Mouse (Mus musculus) heart, embryonic 10.5 days (tissue): ENCODE measurements around the gene Taf15. TPM values are rescaled to one million over a fixed set of nuclear protein-coding genes. Genes with fewer than 3 reads are reported as not detected.
A peak's percentile ranks its signal among the peaks of the same experiment; 100 is the strongest.

Experiments
- DNase-seq: peaks from one replicate; pipeline ENCODE4 v3.0.0-alpha.2; 2017; ENCODE audit warnings: low spot score
- H3K27ac ChIP-seq: fragments of 300-500 bp; sonication (generic); 2 replicates; pipeline ENCODE4 v1.5.1; 2016; ENCODE audit warnings: mild to moderate bottlenecking
- H3K27me3 ChIP-seq: fragments of 300-500 bp; sonication (generic); 2 replicates; pipeline ENCODE4 v1.6.1; 2016; ENCODE audit warnings: mild to moderate bottlenecking; ENCODE audit not compliant: poor library complexity, insufficient read depth, severe bottlenecking
- H3K36me3 ChIP-seq: fragments of 300-500 bp; sonication (generic); 2 replicates; pipeline ENCODE4 v1.6.1; 2016; ENCODE audit warnings: mild to moderate bottlenecking, moderate library complexity
- H3K4me1 ChIP-seq: fragments of 300-500 bp; sonication (generic); 2 replicates; pipeline ENCODE4 v1.6.1; 2016; ENCODE audit warnings: mild to moderate bottlenecking
- H3K4me3 ChIP-seq: fragments of 300-500 bp; sonication (generic); 2 replicates; pipeline ENCODE4 v1.5.1; 2016; ENCODE audit warnings: mild to moderate bottlenecking, moderate library complexity
- H3K9me3 ChIP-seq: fragments of 300-500 bp; sonication (generic); 2 replicates; pipeline ENCODE4 v1.6.1; 2016; ENCODE audit warnings: mild to moderate bottlenecking, moderate library complexity
- WGBS: fragments of 180-500 bp; shearing (Covaris S2); methylation state at CpG from one replicate; pipeline ENCODE4 v1.1.7; 2016; 5-methylcytosine and 5-hydroxymethylcytosine counted together
- polyA plus RNA-seq: library from polyadenylated mRNA; unstranded; fragments of >200 nt; fragmentation: Nextera tagmentation; extraction: Ambion mirVana; gene quantifications from 2 replicates; pipeline ENCODE4 v1.2.1, GENCODE M21; 2016

Taf15 gene
- polyA plus RNA-seq: 8.0 and 8.6 TPM in 2 replicates

DNA sequence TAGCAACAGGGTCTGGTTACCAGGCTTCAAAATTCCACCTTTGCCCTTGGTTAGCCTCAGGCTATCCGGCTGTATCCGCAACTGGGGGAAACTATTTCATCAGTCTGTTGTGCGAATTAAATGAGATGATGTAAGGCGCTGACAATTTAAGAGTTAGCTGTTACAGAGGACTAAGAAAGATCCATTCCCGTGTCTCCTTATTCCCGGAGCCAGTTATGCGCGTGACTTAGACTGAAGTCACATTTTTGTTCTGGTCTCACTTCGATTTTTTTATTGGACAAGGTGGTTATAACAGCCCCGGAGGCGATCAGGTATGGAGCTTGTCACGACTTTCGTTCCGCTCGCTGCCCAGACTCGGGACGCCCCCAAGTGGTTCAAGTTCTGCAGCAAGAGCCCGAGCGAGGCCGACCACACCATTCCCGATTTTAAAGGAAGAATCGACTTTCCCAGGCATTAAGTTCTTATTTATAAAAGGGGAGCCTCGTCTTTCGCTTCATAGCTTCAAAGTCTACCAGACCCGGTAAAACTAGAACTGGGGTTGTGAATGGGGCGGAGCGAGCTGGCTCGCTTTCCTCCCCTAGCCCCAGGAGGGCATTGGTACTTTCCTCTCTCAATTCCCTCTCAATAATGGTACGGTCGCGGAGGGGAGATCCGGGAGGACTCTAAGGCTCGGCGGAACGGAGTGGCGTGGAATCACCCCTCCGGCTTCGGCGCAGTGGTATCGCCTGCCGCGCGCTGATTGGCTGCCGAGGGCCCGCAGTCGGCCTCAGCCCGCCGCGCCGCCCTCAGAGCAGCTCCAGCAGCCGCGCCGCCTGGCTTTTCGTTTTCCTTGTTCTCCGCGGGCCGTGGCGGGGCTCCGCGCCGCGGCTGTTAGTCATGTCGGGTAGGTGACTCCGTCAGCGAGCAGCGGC, at the start of gene Taf15:
Taf15 (plus strand) TSS at position 763 of the 911 bp plus-strand sequence.
- Histone ChIP-seq H3K27me3 (0 out of 2 replicates have a peak, but pooled peaks cover 6% of the 10 kb centered on the region), H3K4me3 (peak within 1 kb of the TSS; percentile 80), H3K4me1 (peaks cover 19% of the 10 kb centered on the region), H3K9me3 (no peaks in the 10 kb centered on the region), H3K27ac (peak within 1 kb of the TSS; percentile 99), H3K36me3 (peaks cover 12% of the 10 kb centered on the region)
- DNase-seq: peak; percentile 97
- under 1% methylated on average over 66 of the region's 66 CpGs for WGBS

GRCm38 (mm10) chr11:83424681-83425080, 48.2 kb upstream of the Taf15 start:
- H3K36me3 ChIP-seq: no peaks in the 10 kb centered on the region
- H3K9me3 ChIP-seq: no peaks in the 10 kb centered on the region
- H3K27me3 ChIP-seq: peaks cover 69% of the 10 kb centered on the region
- no peak overlapping the region for H3K27ac ChIP-seq
- H3K4me3 ChIP-seq: no peak overlapping the region
- peaks cover 18% of the 10 kb centered on the region for H3K4me1 ChIP-seq
- DNase-seq: no peak
- WGBS: 9% methylated on average over 8 of the region's 8 CpGs

DNA sequence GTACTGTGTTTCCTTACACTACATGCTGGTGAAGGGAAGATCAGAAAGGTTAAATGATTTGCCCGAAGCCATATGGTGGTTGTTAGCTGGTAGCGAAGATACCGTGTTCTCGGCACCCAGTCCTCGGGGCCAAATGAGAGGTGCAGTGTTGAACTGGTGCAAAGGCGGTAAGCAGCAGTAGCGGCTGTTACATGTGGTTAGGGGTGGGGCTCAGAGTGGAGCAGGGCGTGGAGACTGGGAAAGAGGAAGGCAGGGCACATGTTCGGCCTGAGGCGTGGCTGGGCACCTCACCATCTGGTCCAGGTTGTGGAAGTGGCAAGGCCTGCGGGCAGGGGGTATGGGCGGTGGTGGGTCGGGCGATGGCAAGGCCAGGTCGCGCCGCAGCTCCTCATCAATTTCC, 45.9 kb upstream of the Taf15 start:
- WGBS: 25% methylated on average over 17 of the region's 17 CpGs

GRCm38 (mm10) chr11:83429355-83429754, 43.5 kb upstream of the Taf15 start, which contains the start of gene Gas2l2:
Gene Gas2l2 (minus strand): TSS chr11:83429455.
- Histone ChIP-seq H3K4me1 (peaks cover 39% of the 10 kb centered on the region), H3K27me3 (peaks cover 46% of the 10 kb centered on the region), H3K9me3 (no peaks in the 10 kb centered on the region), H3K36me3 (no peaks in the 10 kb centered on the region), H3K4me3 (peak within 1 kb of the TSS; percentile 19; the same call in 1 of the 2 replicates), H3K27ac (peak within 1 kb of the TSS; percentile 37; the same call in 1 of the 2 replicates)
- WGBS: 47% methylated on average over 5 of the region's 5 CpGs
- no peak for DNase-seq

More for the DNA sequence above, 45.9 kb upstream of the Taf15 start:
- H3K9me3 ChIP-seq: no peaks in the 10 kb centered on the region
- peak overlapping the region; percentile 45 for H3K4me3 ChIP-seq
- no peaks in the 10 kb centered on the region for H3K36me3 ChIP-seq
- peaks cover 32% of the 10 kb centered on the region for H3K4me1 ChIP-seq
- peaks cover 56% of the 10 kb centered on the region for H3K27me3 ChIP-seq
- H3K27ac ChIP-seq: no peak overlapping the region
- no peak for DNase-seq

GRCm38 (mm10) chr11:83432533-83432932, 40.4 kb upstream of the Taf15 start:
- peaks cover 23% of the 10 kb centered on the region for H3K27me3 ChIP-seq
- H3K36me3 ChIP-seq: no peaks in the 10 kb centered on the region
- H3K4me1 ChIP-seq: peaks cover 32% of the 10 kb centered on the region
- 53% methylated on average over 2 of the region's 2 CpGs for WGBS
- no peak overlapping the region for H3K4me3 ChIP-seq
- no peaks in the 10 kb centered on the region for H3K9me3 ChIP-seq
- DNase-seq: no peak
- H3K27ac ChIP-seq: peak overlapping the region; percentile 62; the same call in 1 of the 2 replicates

- WGBS: 79% methylated on average over 1 of the region's 1 CpGs
- no peak within 1 kb of the TSS for H3K4me3 ChIP-seq
These were observed 35.5 kb upstream of the Taf15 start, which contains the start of gene 1700020L24Rik for GRCm38 (mm10) chr11:83437377-83437776. Gene 1700020L24Rik (plus strand): TSS chr11:83437677.

GRCm38 (mm10) chr11:83439426-83440060, 33.3 kb upstream of the Taf15 start:
- Histone ChIP-seq H3K9me3 (no peaks in the 10 kb centered on the region), H3K27ac (peak overlapping the region; percentile 87), H3K4me3 (peak overlapping the region; percentile 78), H3K27me3 (peaks cover 41% of the 10 kb centered on the region), H3K4me1 (peaks cover 45% of the 10 kb centered on the region), H3K36me3 (no peaks in the 10 kb centered on the region)
- no peak for DNase-seq
- WGBS: 32% methylated on average over 11 of the region's 11 CpGs

More at GRCm38 (mm10) chr11:83437377-83437776, 35.5 kb upstream of the Taf15 start, which contains the start of gene 1700020L24Rik:
- Histone ChIP-seq H3K27me3 (peaks cover 20% of the 10 kb centered on the region), H3K9me3 (no peaks in the 10 kb centered on the region), H3K4me1 (peaks cover 26% of the 10 kb centered on the region), H3K36me3 (no peaks in the 10 kb centered on the region), H3K27ac (no peak within 1 kb of the TSS)
- DNase-seq: no peak

DNA sequence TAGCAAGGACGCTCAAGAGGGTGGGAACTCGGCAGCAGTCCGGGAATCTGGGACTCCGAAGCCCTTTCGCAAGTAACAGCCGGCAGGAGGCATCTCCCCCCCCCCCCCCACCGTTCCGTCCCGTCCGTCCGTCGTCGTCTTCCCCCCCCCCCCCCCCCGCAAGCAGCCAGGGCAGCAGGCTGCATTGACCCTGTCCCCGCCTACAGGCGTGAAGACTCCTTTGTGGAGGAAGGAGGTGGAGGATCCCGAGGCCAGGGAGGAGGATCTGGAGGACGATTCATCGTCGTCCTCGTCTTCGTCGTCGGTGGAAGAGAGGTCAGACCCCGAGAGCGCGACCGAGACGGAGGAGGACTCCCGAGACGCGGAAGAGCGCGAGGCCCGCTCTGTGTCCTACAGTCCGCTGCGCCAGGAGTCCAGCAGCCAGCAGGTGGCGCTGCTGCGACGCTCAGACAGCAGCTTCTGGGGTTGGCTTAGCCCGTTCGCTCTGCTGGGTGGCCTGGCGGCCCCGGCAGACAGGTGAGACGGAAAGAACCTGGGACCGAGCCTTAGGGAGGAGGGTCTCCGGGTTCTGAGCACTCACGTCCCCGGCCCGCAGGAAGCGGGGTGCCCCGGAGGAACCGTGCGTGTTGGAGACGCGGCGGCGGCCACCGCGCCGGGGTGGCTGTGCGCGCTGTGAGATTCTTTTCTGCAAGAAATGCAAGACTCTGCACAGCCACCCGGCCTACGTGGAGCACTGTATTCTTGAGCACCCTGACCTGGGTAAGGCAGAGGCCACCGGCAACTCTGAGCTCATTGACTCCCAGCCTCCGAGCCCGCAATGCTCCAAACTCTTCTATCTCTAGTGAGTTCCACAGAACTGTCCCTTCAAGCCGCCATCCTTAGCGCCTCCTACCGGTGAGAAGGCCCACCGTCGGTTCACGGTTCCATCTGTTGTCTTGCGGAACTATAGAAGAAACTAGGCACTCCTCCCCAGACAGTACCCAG, 32.5 kb upstream of the Taf15 start:
- Histone ChIP-seq H3K27ac (peak overlapping the region; percentile 87), H3K9me3 (no peaks in the 10 kb centered on the region), H3K4me3 (peak overlapping the region; percentile 78), H3K27me3 (peaks cover 49% of the 10 kb centered on the region), H3K36me3 (no peaks in the 10 kb centered on the region), H3K4me1 (peaks cover 52% of the 10 kb centered on the region)
- WGBS: under 1% methylated on average over 61 of the region's 75 CpGs
- peak; percentile 92 for DNase-seq

GRCm38 (mm10) chr11:83441235-83441634, 31.7 kb upstream of the Taf15 start:
- H3K36me3 ChIP-seq: no peaks in the 10 kb centered on the region
- H3K27ac ChIP-seq: peak overlapping the region; percentile 87
- no peak for DNase-seq
- WGBS: 38% methylated on average over 7 of the region's 7 CpGs
- H3K4me3 ChIP-seq: peak overlapping the region; percentile 78
- H3K9me3 ChIP-seq: no peaks in the 10 kb centered on the region
- H3K4me1 ChIP-seq: peaks cover 52% of the 10 kb centered on the region
- peaks cover 58% of the 10 kb centered on the region for H3K27me3 ChIP-seq

- H3K4me1 ChIP-seq: peaks cover 64% of the 10 kb centered on the region
- peak; percentile 89 for DNase-seq
- H3K9me3 ChIP-seq: no peaks in the 10 kb centered on the region
- no peaks in the 10 kb centered on the region for H3K36me3 ChIP-seq
- H3K27me3 ChIP-seq: peaks cover 66% of the 10 kb centered on the region
- H3K27ac ChIP-seq: no peak overlapping the region
- peak overlapping the region; percentile 39 for H3K4me3 ChIP-seq
- 10% methylated on average over 29 of the region's 29 CpGs for WGBS
These were observed 30.2 kb upstream of the Taf15 start for GRCm38 (mm10) chr11:83442596-83443267.

- Histone ChIP-seq H3K27me3 (peaks cover 66% of the 10 kb centered on the region), H3K4me1 (peaks cover 75% of the 10 kb centered on the region), H3K27ac (no peak overlapping the region), H3K4me3 (peak overlapping the region; percentile 52), H3K9me3 (no peaks in the 10 kb centered on the region), H3K36me3 (no peaks in the 10 kb centered on the region)
- WGBS: 4% methylated on average over 7 of the region's 7 CpGs
- no peak for DNase-seq
These were observed 29.1 kb upstream of the Taf15 start for GRCm38 (mm10) chr11:83443824-83444223.
